Mouse (Mus musculus) E14TG2a.4 (cell line): ENCODE data around the gene Wt1.

Source experiments
- CTCF ChIP-seq: conservative IDR thresholded peaks from 2 replicates; pipeline ENCODE4 v1.5.1; 2014; ENCODE audit warnings: low read length
- NANOG ChIP-seq: IDR thresholded peaks from 2 replicates; pipeline ENCODE4 v1.6.1; 2014; ENCODE audit warnings: borderline replicate concordance, low read length, mixed read lengths

GRCm38 (mm10) chr2:105160949-105161348, 34.6 kb downstream of the Wt1 start:
- TF ChIP-seq CTCF (no peak), NANOG (no peak)
